Mouse (Mus musculus) G1E (cell line): ENCODE measurements at regions not wholly inside any gene's neighbourhood (a gene's known extent, or its start where the extent isn't known, plus 50 kb on each side); places are given as distances from the start of the nearest gene placed in this dataset.

ENCODE experiments used
- ATAC-seq: 2 replicates; pipeline ENCODE4 v1.8.0; 2016; ENCODE audit warnings: mild to moderate bottlenecking; ENCODE audit not compliant: insufficient number of reproducible peaks, poor library complexity, low FRiP score, severe bottlenecking; ENCODE audit errors: extremely low read depth
- DNase-seq: peaks from one replicate; pipeline ENCODE4 v3.0.0; 2012; ENCODE audit warnings: low spot score
- H3K27me3 ChIP-seq: 2 replicates; pipeline ENCODE4 v1.6.1; 2012; ENCODE audit warnings: mild to moderate bottlenecking, low read length, inconsistent platforms; ENCODE audit not compliant: insufficient read depth
- H3K36me3 ChIP-seq: replicated peaks from 2 replicates; pipeline ENCODE3; 2012; ENCODE audit warnings: mild to moderate bottlenecking, inconsistent platforms
- H3K4me1 ChIP-seq: 2 replicates; pipeline ENCODE4 v1.6.1; 2012; ENCODE audit warnings: low read depth, low read length, inconsistent platforms, mixed read lengths; ENCODE audit not compliant: insufficient read depth
- H3K4me3 ChIP-seq: 2 replicates; pipeline ENCODE4 v1.5.1; 2012; ENCODE audit warnings: low read depth, mild to moderate bottlenecking, inconsistent platforms, low read length, moderate library complexity, mixed read lengths
- H3K9me3 ChIP-seq: replicated peaks from 2 replicates; pipeline ENCODE4 v1.6.1; 2012; ENCODE audit warnings: inconsistent platforms
- CTCF ChIP-seq: IDR thresholded peaks from 2 replicates; pipeline ENCODE4 v1.5.1; 2012; ENCODE audit warnings: low read depth, low read length, inconsistent platforms, mixed read lengths
- GATA1 ChIP-seq: IDR thresholded peaks from 2 replicates; pipeline ENCODE4 v1.6.1; 2012; ENCODE audit warnings: borderline replicate concordance, low read length, inconsistent platforms, mixed read lengths
- GATA2 ChIP-seq: IDR thresholded peaks from 2 replicates; pipeline ENCODE4 v1.6.1; 2012; ENCODE audit warnings: low read depth, low read length, inconsistent platforms, borderline replicate concordance
- POLR2AphosphoS5 ChIP-seq: IDR thresholded peaks from 2 replicates; pipeline ENCODE4 v1.6.1; 2012; ENCODE audit warnings: low read depth, low read length, inconsistent platforms; ENCODE audit not compliant: insufficient replicate concordance
- TAL1 ChIP-seq: conservative IDR thresholded peaks from 2 replicates; pipeline ENCODE4 v1.6.1; 2012; ENCODE audit warnings: low read depth, low read length, inconsistent platforms, mixed read lengths

- no peaks in the 10 kb centered on the region for H3K4me1 ChIP-seq
- peaks cover 19% of the 10 kb centered on the region for H3K9me3 ChIP-seq
- no peak for TF ChIP-seq GATA1
- no peak for TF ChIP-seq GATA2
- TF ChIP-seq POLR2AphosphoS5, result no peak
- ATAC-seq (no peak), DNase-seq (no peak)
- no peak overlapping the region for H3K4me3 ChIP-seq
- no peaks in the 10 kb centered on the region for H3K36me3 ChIP-seq
- no peaks in the 10 kb centered on the region for H3K27me3 ChIP-seq
These were observed 264.4 kb downstream of the Btg1 start for GRCm38 (mm10) chr10:96881212-96881611.

- TF ChIP-seq POLR2AphosphoS5, result no peak
- no peak for TF ChIP-seq CTCF
- no peak for TF ChIP-seq GATA1
- no peak for TF ChIP-seq GATA2
- no peak for TF ChIP-seq TAL1
- H3K9me3 ChIP-seq, result peaks cover 17% of the 10 kb centered on the region
- ATAC-seq, result no peak
- no peaks in the 10 kb centered on the region for H3K4me1 ChIP-seq
- no peaks in the 10 kb centered on the region for H3K27me3 ChIP-seq
- DNase-seq, result no peak
- H3K4me3 ChIP-seq, result no peak overlapping the region
- H3K36me3 ChIP-seq, result no peaks in the 10 kb centered on the region
These were observed 264.9 kb downstream of the Btg1 start for GRCm38 (mm10) chr10:96881660-96882059.

- no peaks in the 10 kb centered on the region for H3K36me3 ChIP-seq
- ATAC-seq, result no peak
- no peak for DNase-seq
- 0 out of 2 replicates have a peak, but pooled peaks cover 9% of the 10 kb centered on the region for H3K9me3 ChIP-seq
- H3K4me1 ChIP-seq, result no peaks in the 10 kb centered on the region
- TF ChIP-seq GATA1, result no peak
- no peak for TF ChIP-seq CTCF
- no peak for TF ChIP-seq TAL1
- no peak for TF ChIP-seq GATA2
- TF ChIP-seq POLR2AphosphoS5, result no peak
- no peak overlapping the region for H3K4me3 ChIP-seq
- H3K27me3 ChIP-seq, result no peaks in the 10 kb centered on the region
These were observed 284.3 kb downstream of the Btg1 start for GRCm38 (mm10) chr10:96901150-96901549.

GRCm38 (mm10) chr10:96905098-96905809, 288.4 kb downstream of the Btg1 start:
- no peak for DNase-seq
- no peak for ATAC-seq
- Histone ChIP-seq H3K27me3 (no peaks in the 10 kb centered on the region), H3K36me3 (no peaks in the 10 kb centered on the region), H3K4me1 (no peaks in the 10 kb centered on the region), H3K9me3 (peaks cover 3% of the 10 kb centered on the region), H3K4me3 (no peak overlapping the region)
- no peak for TF ChIP-seq GATA1
- no peak for TF ChIP-seq TAL1
- no peak for TF ChIP-seq POLR2AphosphoS5
- no peak for TF ChIP-seq GATA2
- no peak for TF ChIP-seq CTCF

- no peak for DNase-seq
- ATAC-seq, result no peak
- H3K27me3 ChIP-seq, result no peaks in the 10 kb centered on the region
- no peak for TF ChIP-seq POLR2AphosphoS5
- TF ChIP-seq GATA2, result no peak
- TF ChIP-seq CTCF, result no peak
- TF ChIP-seq GATA1, result no peak
- no peak for TF ChIP-seq TAL1
- no peak overlapping the region for H3K4me3 ChIP-seq
- no peaks in the 10 kb centered on the region for H3K36me3 ChIP-seq
- no peaks in the 10 kb centered on the region for H3K4me1 ChIP-seq
- peaks cover 19% of the 10 kb centered on the region for H3K9me3 ChIP-seq
These were observed 293.0 kb downstream of the Btg1 start for GRCm38 (mm10) chr10:96909661-96910315.

- no peaks in the 10 kb centered on the region for H3K36me3 ChIP-seq
- peaks cover 26% of the 10 kb centered on the region for H3K9me3 ChIP-seq
- TF ChIP-seq GATA2, result no peak
- TF ChIP-seq TAL1, result no peak
- TF ChIP-seq GATA1, result no peak
- TF ChIP-seq CTCF, result no peak
- TF ChIP-seq POLR2AphosphoS5, result no peak
- DNase-seq, result no peak
- no peak overlapping the region for H3K4me3 ChIP-seq
- H3K4me1 ChIP-seq, result no peaks in the 10 kb centered on the region
- no peaks in the 10 kb centered on the region for H3K27me3 ChIP-seq
- no peak for ATAC-seq
These were observed 304.4 kb downstream of the Btg1 start for GRCm38 (mm10) chr10:96921181-96921580.
